Mouse (Mus musculus) bone marrow, adult 2 months (tissue): ENCODE data around the gene Cog7.

Experiments used
- CTCF ChIP-seq: fragments of 200-500 bp; IDR thresholded peaks from 2 replicates; pipeline ENCODE4 v1.5.1; 2011; ENCODE audit warnings: low read length, control low read depth; ENCODE audit not compliant: control insufficient read depth, insufficient read depth
- POLR2A ChIP-seq: fragments of 200-500 bp; IDR thresholded peaks from 2 replicates; pipeline ENCODE4 v1.6.1; 2011; ENCODE audit warnings: low read depth, mild to moderate bottlenecking, control low read depth, low read length, borderline replicate concordance; ENCODE audit not compliant: control insufficient read depth

GRCm38 (mm10) chr7:121933675-121934074, 47.8 kb downstream of the Cog7 start:
- TF ChIP-seq CTCF (no peak), POLR2A (no peak)
